Mouse (Mus musculus) mouse trophoblast stem cell (cell line): ENCODE measurements around the gene Map2k4.

Experiments used
- in situ Hi-C, 2 experiments: fragments of 300-500 bp; cut with MseI, MboI; formaldehyde crosslinking; loops; 2 replicates in 1 of 2; 3 replicates in 1 of 2; pipeline ENCODE4 v1.15.1; 2025

The Map2k4 gene

GRCm38 (mm10) chr11:65788154-65788553 lies at the start of gene Map2k4:
Map2k4 (minus strand) TSS chr11:65788297.
- in situ Hi-C loops, result no loop called here

DNA sequence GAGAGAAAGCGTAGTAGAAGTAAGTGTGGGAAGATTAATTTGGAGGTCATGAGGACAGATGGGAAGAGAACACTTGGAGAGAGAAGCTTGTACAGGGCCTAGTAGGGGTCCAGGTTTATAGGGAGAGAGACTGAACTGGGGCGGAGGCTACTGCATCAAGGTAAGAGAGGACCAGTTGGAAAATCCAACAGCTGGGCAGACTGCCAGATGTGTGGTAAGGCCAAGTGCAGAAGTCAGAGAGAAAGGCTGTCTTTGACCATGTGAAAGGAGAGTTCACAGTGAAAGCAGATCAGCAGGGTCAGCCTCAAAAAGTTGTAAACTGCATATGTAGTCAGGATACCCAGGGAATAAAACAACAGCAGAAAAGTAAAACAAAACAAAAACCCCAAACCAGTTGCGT lies 36.5 kb upstream of the Map2k4 start:
- in situ Hi-C loops, result no loop called here

- in situ Hi-C loops, result no loop called here
Measured at GRCm38 (mm10) chr11:65820877-65821276, 32.8 kb upstream of the Map2k4 start.

- in situ Hi-C loops, result no loop called here
Measured at GRCm38 (mm10) chr11:65820280-65820679, 32.2 kb upstream of the Map2k4 start.

GRCm38 (mm10) chr11:65818193-65818592 lies 30.1 kb upstream of the Map2k4 start:
- in situ Hi-C loops, result no loop called here

- in situ Hi-C loops, result no loop called here
Measured at GRCm38 (mm10) chr11:65816237-65816636, 28.1 kb upstream of the Map2k4 start.

GRCm38 (mm10) chr11:65814381-65814780 lies 26.3 kb upstream of the Map2k4 start:
- in situ Hi-C loops, result no loop called here

GRCm38 (mm10) chr11:65812088-65812487 lies 24.0 kb upstream of the Map2k4 start:
- in situ Hi-C loops, result no loop called here

DNA sequence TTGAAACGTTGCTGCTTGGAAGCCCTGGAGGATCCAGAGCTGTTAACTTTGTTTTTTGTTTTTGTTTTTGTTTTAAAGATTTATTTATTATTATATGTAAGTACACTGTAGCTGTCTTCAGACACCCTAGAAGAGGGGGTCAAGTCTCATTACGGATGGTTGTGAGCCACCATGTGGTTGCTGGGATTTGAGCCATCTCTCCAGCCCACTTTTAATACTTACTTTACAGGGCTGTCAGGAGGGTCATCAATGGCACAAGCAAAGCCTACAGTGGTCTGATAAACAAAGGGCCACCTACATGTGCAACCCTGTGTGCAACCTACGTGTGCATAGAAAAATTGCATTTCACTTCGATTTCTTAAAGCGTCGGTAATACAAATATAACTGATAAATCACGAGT lies 19.5 kb upstream of the Map2k4 start:
- in situ Hi-C loops, result no loop called here

- in situ Hi-C loops, result no loop called here
Measured at GRCm38 (mm10) chr11:65806909-65807504, 18.9 kb upstream of the Map2k4 start, which contains the start of gene Zkscan6. Zkscan6 (plus strand) TSS chr11:65807175.

DNA sequence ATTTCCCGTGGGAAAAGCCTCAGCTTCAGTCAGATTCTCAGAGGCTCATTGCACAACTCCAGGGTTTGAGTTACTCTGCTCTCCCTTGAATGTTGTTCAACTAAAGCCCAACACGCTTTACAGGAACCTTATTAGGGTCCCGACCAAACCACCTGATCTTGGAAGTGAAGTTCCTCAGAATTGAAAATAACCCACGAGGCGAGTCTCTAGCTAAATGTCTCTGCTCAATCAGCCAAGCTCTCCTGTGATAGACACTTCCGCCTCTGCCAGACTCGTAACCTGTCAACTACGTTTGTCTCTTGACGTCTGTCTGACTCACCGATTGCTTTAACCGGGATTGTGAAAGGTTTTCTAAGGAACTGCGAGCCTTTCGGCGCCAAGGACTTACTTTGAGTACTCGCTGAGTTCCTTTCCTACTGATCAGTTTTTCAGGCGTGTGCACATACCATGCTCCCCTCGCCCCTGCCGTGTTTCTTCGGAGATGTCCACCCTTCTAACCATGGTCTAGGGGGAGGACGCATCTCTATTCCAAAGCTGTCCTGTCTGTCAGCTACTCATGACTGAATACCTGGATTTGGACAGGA lies 18.3 kb upstream of the Map2k4 start:
- in situ Hi-C loops, result no loop called here

- in situ Hi-C loops, result no loop called here
Measured at GRCm38 (mm10) chr11:65801899-65802298, 13.8 kb upstream of the Map2k4 start.

DNA sequence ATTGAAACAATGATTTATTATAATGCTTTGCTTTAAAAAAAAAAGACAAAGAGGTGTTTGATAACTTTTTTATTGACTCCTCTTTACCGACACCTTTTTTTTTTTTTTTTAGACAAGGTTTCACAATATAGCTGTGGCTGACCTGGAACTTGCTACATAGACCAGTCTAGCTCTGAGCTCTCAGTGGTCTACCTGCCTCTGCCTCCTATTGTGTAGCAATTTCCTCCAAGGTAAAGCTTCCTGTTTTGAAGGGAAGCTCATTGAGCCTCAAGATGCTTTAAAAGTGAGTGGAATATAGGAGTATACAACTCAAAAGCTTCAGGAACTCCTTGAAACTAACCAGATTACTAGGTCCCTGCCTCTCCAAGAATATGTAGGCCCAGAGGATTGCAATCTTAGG lies 7.8 kb upstream of the Map2k4 start:
- in situ Hi-C loops, result no loop called here

GRCm38 (mm10) chr11:65794428-65795219 lies 6.5 kb upstream of the Map2k4 start:
- in situ Hi-C loops, result no loop called here

DNA sequence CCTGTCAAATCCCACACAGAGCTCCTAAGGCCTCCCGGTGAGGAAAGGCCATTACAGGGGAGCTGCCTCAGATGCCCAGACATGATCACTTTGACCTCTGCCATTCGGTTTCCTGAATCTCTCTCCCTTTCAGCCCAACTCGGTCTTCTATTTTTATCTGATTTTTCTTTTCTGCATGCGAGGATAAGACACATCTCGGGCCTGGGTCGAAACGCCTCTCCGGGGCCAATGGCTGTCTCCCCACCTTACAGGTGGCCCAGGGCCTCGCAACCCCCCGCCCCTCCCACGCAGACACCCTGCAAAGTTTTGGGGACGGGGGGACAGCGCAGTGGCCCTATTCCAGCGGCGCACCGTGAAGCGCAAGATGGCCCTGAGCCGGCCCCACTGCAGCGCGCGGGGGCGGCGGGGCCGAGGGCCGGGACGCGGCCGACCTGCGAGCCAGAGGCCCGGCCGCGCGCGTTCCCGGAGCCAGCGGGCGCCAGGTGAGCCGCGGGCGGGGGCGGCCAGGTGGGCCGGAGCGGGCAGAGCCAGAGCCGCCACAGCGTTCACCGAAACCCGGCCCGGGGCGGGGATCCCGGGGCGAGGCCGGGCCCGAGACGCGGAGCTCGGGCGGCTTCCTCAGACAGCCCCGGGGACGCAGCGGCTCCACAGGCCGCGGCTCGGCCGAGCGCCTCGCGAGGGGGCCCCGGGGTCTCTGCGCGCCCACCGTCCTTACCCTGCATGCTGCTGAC lies 511 bp downstream of the Map2k4 start:
- in situ Hi-C loops, result no loop called here

DNA sequence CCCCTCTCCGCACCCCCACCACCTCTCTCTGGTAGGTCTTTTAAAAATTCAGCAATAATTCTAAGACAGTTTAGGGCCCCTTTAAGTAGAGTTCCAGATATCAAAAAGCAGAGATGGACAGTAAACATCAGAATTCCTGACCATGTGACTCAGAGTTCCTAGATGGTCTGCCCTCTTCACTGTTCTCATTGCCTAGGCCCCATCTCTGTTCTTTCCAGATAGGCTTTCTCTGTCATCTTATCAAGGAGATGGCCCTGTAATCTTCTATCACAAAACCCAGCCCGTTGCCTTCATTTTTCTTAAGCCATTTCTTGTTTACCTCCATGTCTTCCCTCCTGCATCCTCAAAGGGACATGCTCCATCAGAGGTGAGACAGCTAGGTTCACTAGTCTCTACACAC lies 1.9 kb downstream of the Map2k4 start:
- in situ Hi-C loops, result no loop called here

GRCm38 (mm10) chr11:65781596-65781995 lies 6.5 kb downstream of the Map2k4 start:
- in situ Hi-C loops, result no loop called here

- in situ Hi-C loops, result no loop called here
Measured at GRCm38 (mm10) chr11:65779578-65779977, 8.5 kb downstream of the Map2k4 start.

- in situ Hi-C loops, result no loop called here
Measured at GRCm38 (mm10) chr11:65779066-65779465, 9.0 kb downstream of the Map2k4 start.

DNA sequence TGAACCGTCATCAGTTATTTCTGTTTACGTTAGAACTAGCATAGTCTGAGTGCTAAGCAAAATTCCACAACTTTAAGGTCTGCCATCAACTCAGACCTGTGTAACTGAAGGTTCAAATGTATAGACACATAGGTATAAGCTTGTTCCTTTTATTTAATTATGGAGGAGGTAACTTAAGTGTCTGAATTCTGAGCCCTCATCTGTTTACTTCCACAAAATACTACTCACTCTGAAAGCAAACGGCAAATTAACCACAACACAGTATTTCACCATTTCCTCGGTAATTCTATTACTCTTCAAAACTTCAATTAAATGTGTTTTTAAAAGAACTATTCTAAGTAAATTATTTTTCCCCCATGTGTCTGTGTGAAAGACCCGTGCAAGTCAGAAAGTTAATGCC lies 10.3 kb downstream of the Map2k4 start:
- in situ Hi-C loops, result no loop called here

DNA sequence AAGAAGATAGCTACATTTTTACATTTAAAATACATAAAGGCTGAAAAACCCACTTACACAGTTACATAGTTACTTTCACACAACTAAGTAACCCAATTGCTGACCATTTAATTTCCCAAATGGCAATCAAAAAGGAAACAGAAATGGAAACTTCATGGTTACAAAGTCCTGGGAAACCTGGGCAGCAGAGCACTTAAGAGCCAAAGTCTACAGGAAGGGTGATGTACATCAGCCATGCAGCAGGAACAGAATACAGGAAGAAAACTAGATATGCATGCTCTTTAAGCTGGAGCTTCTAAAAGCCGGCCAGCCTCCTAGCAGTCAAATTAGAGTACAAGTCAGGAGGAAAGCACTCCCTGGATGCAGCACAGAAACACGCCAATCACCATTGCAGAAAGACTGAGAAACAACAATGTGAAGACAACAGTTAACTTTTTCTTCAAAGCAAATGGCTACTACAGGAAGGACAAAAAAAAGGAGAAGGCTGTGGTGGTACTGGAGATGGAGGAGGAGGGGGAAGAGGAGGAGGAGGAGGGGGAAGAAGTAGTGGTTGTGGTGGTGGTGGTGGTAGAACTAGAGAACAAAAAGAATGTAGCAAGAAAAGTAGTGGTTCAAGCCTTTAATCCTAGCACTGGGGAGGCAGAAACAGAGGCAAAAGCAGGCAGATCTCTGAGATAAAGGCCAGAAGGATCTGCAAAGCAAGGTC lies 11.0 kb downstream of the Map2k4 start:
- in situ Hi-C loops, result no loop called here
